8 mouse cellular contexts compared by ENCODE assay signal in genomic region chr17:29416757-29417156, GRCm38 (mm10). TPM values are rescaled to one million over a fixed set of nuclear protein-coding genes. Genes with fewer than 3 reads are reported as not detected.
A peak's percentile ranks its signal among the peaks of the same experiment; 100 is the strongest.
DNase-seq lines count a peak whose midpoint lies in the region; ATAC-seq and TF ChIP-seq lines count a peak whose summit lies in the region.

No protein-coding gene starts in this region.

- H3K9ac ChIP-seq in heart, embryonic 15.5 days: no peak overlapping the region
- H3K9ac ChIP-seq in midbrain, embryonic 12.5 days (replicated peaks): no peak overlapping the region
- no peak overlapping the region for H3K9ac ChIP-seq in midbrain, embryonic 15.5 days
- no peak overlapping the region for H3K9ac ChIP-seq in stomach, postnatal 0 days (ENCODE audit: low read length)

- TF ChIP-seq EP300 in stomach, postnatal 0 days (optimal IDR thresholded peaks at IDR 0.05): no peak

- H3K4me1 ChIP-seq in heart, embryonic 15.5 days (replicated peaks): peaks cover 31% of the 10 kb centered on the region
- H3K4me1 ChIP-seq in midbrain, embryonic 12.5 days: peaks cover 12% of the 10 kb centered on the region
- H3K4me1 ChIP-seq in midbrain, embryonic 15.5 days: peaks cover 7% of the 10 kb centered on the region
- H3K4me1 ChIP-seq in stomach, postnatal 0 days (replicated peaks; ENCODE audit: control insufficient read depth, insufficient read depth): peaks cover 2% of the 10 kb centered on the region; the same call in 1 of the 2 replicates

- peak; percentile 59 for TF ChIP-seq CTCF in stomach, postnatal 0 days (IDR thresholded peaks at IDR 0.05; ENCODE audit: low read depth)

- H3K4me2 ChIP-seq in heart, embryonic 15.5 days: peak overlapping the region; percentile 61
- peak overlapping the region; percentile 50; the same call in 1 of the 2 replicates for H3K4me2 ChIP-seq in midbrain, embryonic 12.5 days (replicated peaks)
- H3K4me2 ChIP-seq in midbrain, embryonic 15.5 days: no peak overlapping the region
- H3K4me2 ChIP-seq in stomach, postnatal 0 days (replicated peaks; ENCODE audit: low read depth): peak overlapping the region; percentile 53; the same call in 1 of the 2 replicates

- no peak for DNase-seq in heart, adult 8-10 months (ENCODE audit: low spot score)
- peak; percentile 46 to 72 for DNase-seq in kidney, postnatal 36 days
- peak; percentile 78 for DNase-seq in stomach, postnatal 0 days (ENCODE audit: low spot score)
- no peak for DNase-seq in left cerebral cortex, postnatal 14 days (ENCODE audit: low spot score in 2 of 2)
- DNase-seq in left cerebral cortex, adult 8-10 months (ENCODE audit: low spot score in 2 of 2): no peak

- no peaks in the 10 kb centered on the region for H3K9me3 ChIP-seq in heart, embryonic 15.5 days (replicated peaks)
- no peaks in the 10 kb centered on the region for H3K9me3 ChIP-seq in midbrain, embryonic 12.5 days
- no peaks in the 10 kb centered on the region for H3K9me3 ChIP-seq in midbrain, embryonic 15.5 days
- no peaks in the 10 kb centered on the region for H3K9me3 ChIP-seq in stomach, postnatal 0 days (ENCODE audit: control insufficient read depth, low read length)

- H3K36me3 ChIP-seq in heart, embryonic 15.5 days: no peaks in the 10 kb centered on the region
- no peaks in the 10 kb centered on the region for H3K36me3 ChIP-seq in midbrain, embryonic 12.5 days
- no peaks in the 10 kb centered on the region for H3K36me3 ChIP-seq in midbrain, embryonic 15.5 days (replicated peaks)
- H3K36me3 ChIP-seq in stomach, postnatal 0 days (ENCODE audit: control insufficient read depth, insufficient read depth, low read length): no peaks in the 10 kb centered on the region

- no peak overlapping the region for H3K27ac ChIP-seq in heart, embryonic 15.5 days
- no peak overlapping the region; the same call in 1 of the 2 replicates for H3K27ac ChIP-seq in midbrain, embryonic 12.5 days (replicated peaks)
- H3K27ac ChIP-seq in midbrain, embryonic 15.5 days: no peak overlapping the region
- no peak overlapping the region for H3K27ac ChIP-seq in stomach, postnatal 0 days (replicated peaks)

- intact Hi-C loops in left cerebral cortex, postnatal 14 days (cut with DNase I): no loop called here

- no peak for ATAC-seq in heart, embryonic 15.5 days (replicated peaks; ENCODE audit: insufficient number of reproducible peaks, insufficient read depth, low FRiP score, low read depth)
- ATAC-seq in midbrain, embryonic 12.5 days (ENCODE audit: low FRiP score, low read depth): no peak
- ATAC-seq in midbrain, embryonic 15.5 days (replicated peaks): no peak
- ATAC-seq in stomach, postnatal 0 days (ENCODE audit: low FRiP score, low TSS enrichment): peak; percentile 78

- H3K27me3 ChIP-seq in heart, embryonic 15.5 days: 0 out of 2 replicates have a peak, but pooled peaks cover 7% of the 10 kb centered on the region
- peaks cover 10% of the 10 kb centered on the region for H3K27me3 ChIP-seq in midbrain, embryonic 12.5 days
- no peaks in the 10 kb centered on the region for H3K27me3 ChIP-seq in midbrain, embryonic 15.5 days (replicated peaks)
- H3K27me3 ChIP-seq in stomach, postnatal 0 days (ENCODE audit: control insufficient read depth, insufficient read depth, low read length): no peaks in the 10 kb centered on the region

- H3K4me3 ChIP-seq in heart, embryonic 15.5 days: no peak overlapping the region
- H3K4me3 ChIP-seq in midbrain, embryonic 12.5 days: no peak overlapping the region
- no peak overlapping the region for H3K4me3 ChIP-seq in midbrain, embryonic 15.5 days
- H3K4me3 ChIP-seq in stomach, postnatal 0 days (ENCODE audit: low read depth, low read length): no peak overlapping the region

- WGBS in heart, embryonic 15.5 days: 61% methylated on average over 5 of the region's 5 CpGs
- 32% methylated on average over 4 of the region's 5 CpGs for WGBS in midbrain, embryonic 12.5 days
- 52% methylated on average over 5 of the region's 5 CpGs for WGBS in midbrain, embryonic 15.5 days
- WGBS in stomach, postnatal 0 days: 54% methylated on average over 5 of the region's 5 CpGs

RNA-seq across cellular contexts. Expression of gene Fgd2, which starts 56.0 kb away (rescaled TPM):
- 3.0 and 7.0 TPM in 2 replicates for polyA plus RNA-seq in heart, embryonic 15.5 days (2015; fragmentation: Nextera tagmentation; extraction: Ambion mirVana)
- total RNA-seq in heart, adult 8-10 months (2022): 1 to 10 TPM in 3 of 4 experiments, under 1 TPM in 1; 0.75 to 3.6 (median 1.5) TPM
- polyA plus RNA-seq in midbrain, embryonic 12.5 days (2016; fragmentation: Nextera tagmentation; extraction: Ambion mirVana): 3.6 and 5.3 TPM in 2 replicates
- 7.0 and 7.5 TPM in 2 replicates for polyA plus RNA-seq in midbrain, embryonic 15.5 days (2015; fragmentation: Nextera tagmentation; extraction: Ambion mirVana)
- polyA plus RNA-seq in stomach, postnatal 0 days (2015; fragmentation: Nextera tagmentation; extraction: Ambion mirVana): 5.9 and 8.2 TPM in 2 replicates
- total RNA-seq in left cerebral cortex, postnatal 14 days (2021): 1 to 10 TPM; 4.8 to 9.0 TPM
- 1 to 10 TPM; 7.5 to 7.9 (median 7.6) TPM for total RNA-seq in left cerebral cortex, adult 8-10 months (2022)

Comparison
In these comparisons a context has a peak if more than half of its experiments do, and no peak if none do; other contexts are left out.
1. DNase-seq: peak in kidney, postnatal 36 days (2 of 2) and stomach, postnatal 0 days (single experiment); none in heart, adult 8-10 months (single experiment), left cerebral cortex, postnatal 14 days (0 of 2) and left cerebral cortex, adult 8-10 months (0 of 2).